Mouse (Mus musculus) naive thymus-derived CD4-positive, alpha-beta T cell, adult 2 months (primary cell): ENCODE data around the gene Arid1b.

Experiments used
- DNase-seq: peaks from one replicate; pipeline ENCODE4 v3.0.0-alpha.2; 2011; ENCODE audit warnings: low read depth

Arid1b gene

GRCm38 (mm10) chr17:5190367-5190766 is 196.2 kb downstream of the Arid1b start:
- no peak for DNase-seq

DNA sequence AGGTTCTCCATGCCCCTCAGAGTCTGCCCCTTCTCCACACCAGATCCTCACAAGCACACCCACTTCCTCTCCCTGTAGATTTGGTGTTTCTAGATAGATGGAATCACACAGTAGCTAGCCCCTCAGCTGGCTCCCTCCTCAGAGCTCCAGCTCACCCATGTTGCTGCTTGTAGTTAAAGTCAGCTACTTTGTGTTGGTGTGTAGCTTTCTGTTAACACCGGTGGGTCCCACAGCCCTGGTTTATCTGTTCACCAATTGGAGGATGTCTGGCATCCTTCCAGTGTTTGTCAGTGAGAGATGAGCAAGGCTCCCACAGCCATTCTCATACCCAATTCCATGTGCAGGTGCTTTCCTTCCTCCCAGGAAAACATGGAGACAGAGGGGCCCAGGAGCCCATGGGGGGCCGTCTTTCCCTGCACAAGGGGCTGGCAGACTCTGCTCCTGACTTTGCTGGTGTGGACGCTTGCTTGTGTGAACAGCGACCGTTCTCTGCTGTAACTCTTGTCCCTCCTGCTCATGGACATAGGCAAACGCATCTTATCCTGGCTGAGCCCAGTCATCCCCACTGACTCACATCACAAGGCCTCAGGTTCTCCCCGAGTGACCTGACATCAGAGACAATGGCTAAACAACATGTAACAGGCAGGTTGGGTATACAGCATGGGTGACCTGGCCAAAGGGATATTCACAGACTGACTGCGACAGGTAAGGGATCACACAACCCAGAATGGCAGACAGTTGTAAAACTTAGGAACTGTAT is 200.2 kb downstream of the Arid1b start:
- no peak for DNase-seq

DNA sequence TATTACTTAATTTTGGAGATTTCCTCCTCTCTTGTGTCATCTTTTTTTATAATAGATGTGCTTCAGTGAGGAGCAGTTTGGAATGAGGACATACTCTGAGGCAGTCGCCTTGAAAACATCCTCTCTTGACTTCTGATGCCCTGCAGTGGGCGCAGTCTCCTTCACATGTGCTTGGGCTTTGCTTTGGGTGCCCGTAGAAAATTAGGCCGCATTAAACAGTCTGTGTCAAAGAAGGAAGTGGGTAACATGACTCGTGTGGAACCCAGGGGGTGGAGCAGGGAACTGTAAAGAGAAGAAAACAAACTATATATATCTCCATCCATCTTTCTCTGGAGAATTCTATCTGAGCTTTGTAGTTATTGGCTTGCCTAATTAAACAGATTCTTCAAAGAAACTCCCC is 201.3 kb downstream of the Arid1b start:
- DNase-seq, result peak; percentile 74

GRCm38 (mm10) chr17:5196005-5196404 is 201.9 kb downstream of the Arid1b start:
- DNase-seq, result no peak

DNA sequence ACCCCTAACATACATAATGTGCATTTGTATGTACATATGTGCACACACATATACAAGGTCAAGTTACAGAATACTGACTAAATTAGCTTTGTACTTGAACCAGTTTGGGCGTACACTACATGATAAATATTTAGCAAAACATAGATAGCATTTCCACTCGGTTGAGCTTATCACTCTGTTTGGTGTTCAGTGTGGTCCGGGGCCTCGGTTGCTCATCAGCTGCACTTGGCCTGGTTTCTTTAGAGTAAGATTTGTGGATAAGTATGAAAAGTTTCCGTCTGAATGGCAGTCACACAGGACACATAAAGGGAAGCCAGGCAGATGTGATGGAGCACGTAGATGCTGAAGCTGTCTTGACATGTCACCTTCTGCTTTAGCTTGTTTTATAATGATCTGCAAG is 202.4 kb downstream of the Arid1b start:
- DNase-seq, result no peak

DNA sequence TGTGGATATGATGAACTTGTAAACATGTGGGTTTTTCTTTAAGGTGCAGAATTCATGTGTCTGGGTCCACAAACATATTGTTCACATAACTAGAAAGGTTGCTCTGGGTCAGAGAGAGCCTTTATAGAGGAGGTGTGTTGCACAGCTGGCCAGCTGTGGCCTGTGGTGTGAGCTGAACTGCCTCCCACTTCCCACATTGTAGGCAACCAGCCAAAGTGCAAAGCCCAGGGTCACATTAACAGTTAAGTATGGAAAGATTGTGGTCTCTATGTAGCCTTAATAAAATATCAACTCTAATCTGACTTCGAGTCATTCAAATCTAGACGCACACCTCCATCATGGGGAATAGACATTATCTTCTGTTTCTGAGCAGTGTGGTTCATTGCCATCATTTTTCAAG is 203.0 kb downstream of the Arid1b start:
- no peak for DNase-seq

DNA sequence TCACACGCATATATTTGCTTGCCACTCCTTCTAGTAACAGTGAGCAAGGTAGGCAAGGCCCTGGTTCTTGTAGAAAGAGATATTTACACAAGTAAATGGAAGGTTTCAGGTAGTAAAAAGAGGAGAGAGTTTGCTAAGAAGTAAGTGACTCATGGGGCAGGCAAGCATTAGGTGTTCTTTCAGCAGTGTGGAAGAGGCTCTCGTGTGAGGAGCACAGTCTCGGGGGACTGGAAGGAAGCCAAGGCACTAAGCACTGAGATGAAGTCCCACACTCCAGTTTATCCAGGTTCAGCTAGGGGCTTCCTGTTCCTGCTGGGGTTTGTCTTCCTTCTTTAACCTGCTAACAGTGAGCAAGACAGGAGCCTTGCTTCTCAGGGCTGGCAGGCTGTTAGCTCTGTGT is 203.6 kb downstream of the Arid1b start:
- DNase-seq, result no peak

- no peak for DNase-seq
Measured at GRCm38 (mm10) chr17:5198252-5198651, 204.1 kb downstream of the Arid1b start.

GRCm38 (mm10) chr17:5198811-5199210 is 204.7 kb downstream of the Arid1b start:
- DNase-seq, result no peak

GRCm38 (mm10) chr17:5200638-5201037 is 206.5 kb downstream of the Arid1b start:
- DNase-seq, result no peak

- DNase-seq, result peak; percentile 67
Measured at GRCm38 (mm10) chr17:5201859-5202598, 207.9 kb downstream of the Arid1b start.

- no peak for DNase-seq
Measured at GRCm38 (mm10) chr17:5202756-5203155, 208.6 kb downstream of the Arid1b start.

GRCm38 (mm10) chr17:5203346-5204102 is 209.4 kb downstream of the Arid1b start:
- no peak for DNase-seq

- DNase-seq, result no peak
Measured at GRCm38 (mm10) chr17:5204103-5204665, 210.1 kb downstream of the Arid1b start.

DNA sequence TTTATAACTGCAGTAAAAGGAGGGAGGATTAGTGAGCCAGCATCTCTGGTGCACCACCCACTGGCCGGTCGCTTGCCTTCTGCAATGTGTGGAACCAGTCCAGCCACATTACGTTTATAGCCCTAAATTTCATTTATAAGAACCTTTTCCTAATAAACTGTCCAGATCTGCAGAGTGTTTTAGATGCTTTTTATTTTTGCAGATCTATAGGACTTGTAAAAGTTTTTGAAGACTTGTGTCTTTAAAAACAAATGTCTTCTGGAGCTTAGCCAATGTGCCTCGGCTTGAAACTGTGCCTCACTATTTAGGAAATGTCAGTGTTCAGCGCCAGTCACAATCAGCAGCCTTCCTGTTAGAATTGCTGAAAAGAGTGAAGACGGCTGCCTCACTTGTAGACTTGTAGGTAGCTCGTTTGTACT is 211.0 kb downstream of the Arid1b start:
- no peak for DNase-seq

DNA sequence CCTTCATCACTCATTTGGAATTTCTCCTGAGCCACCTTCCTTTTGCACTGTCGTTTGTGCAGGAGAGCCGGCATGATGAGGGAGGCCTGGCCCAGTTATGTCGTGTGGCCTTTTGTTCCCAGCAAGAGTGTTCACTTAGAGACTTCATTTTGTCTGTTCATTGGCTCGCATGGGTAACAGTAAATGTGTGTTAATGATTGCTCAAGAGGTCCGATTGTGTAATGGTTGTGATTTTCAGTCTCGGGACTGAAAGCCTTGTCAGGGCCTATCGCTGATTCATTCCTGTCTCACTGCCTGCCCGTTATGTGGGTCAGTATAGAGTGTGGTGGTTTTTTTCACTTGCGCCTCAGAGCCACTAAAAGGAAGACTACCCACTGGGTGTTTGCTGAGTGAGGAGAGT is 212.6 kb downstream of the Arid1b start:
- DNase-seq, result no peak

- DNase-seq, result no peak
Measured at GRCm38 (mm10) chr17:5207881-5208280, 213.7 kb downstream of the Arid1b start.

DNA sequence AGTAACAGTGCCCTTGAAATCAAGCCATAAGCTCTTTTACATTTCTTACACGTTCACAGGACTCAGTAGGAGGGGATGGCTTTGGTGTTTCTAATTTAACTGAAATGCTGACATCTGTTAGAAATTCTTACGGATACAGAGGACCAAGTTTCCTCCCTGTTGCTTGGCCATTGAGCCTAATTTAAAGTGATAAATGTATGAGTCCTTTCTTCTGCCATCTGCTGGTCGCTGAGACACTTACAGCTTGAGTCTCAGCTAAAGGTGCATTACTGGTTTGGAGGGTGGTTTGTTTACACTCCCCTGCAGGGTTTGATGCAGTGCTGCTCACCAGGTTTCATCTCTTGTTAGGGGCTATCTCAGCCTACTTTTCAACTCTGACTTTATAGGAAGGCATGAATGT is 214.2 kb downstream of the Arid1b start:
- peak; percentile 55 for DNase-seq

DNA sequence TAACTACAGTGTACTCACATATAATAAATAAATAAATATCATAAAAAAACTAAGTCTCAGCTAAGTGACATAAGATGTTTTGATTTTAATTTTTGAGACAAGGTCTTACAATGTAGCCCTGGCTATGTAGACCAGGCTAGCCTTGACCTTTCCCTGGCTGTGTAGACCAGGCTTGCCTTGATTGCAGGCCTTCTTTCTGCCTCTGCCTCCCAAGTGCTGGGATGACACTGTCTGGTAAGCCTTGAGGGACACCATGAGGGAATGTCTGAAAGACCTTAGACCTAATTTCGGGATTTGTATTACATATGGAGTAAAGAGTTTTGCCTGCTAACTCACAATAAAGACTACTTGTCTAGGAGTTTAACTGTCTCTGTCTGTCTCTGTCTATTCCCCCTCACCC is 214.9 kb downstream of the Arid1b start:
- DNase-seq, result no peak

GRCm38 (mm10) chr17:5210101-5210727 is 216.1 kb downstream of the Arid1b start:
- no peak for DNase-seq

DNA sequence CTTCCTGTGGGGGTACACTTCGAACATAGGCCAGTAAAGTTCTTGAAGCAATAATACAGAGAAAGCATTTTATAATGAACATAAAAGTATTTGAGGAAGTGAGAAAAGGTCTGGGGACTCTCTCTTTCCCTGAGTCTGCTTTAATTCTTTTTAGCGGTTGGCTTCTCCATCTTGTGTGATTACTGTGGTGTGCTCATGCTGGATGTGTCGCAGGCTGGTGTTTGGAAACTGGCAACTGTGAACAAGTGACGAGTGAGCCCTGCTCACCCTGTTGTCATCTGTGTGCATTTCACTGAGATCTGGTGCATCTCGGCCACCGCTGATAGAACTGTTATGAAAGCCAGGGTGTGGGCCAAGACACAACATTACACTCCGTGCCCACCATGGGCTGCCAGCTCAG is 216.8 kb downstream of the Arid1b start:
- DNase-seq, result no peak

DNA sequence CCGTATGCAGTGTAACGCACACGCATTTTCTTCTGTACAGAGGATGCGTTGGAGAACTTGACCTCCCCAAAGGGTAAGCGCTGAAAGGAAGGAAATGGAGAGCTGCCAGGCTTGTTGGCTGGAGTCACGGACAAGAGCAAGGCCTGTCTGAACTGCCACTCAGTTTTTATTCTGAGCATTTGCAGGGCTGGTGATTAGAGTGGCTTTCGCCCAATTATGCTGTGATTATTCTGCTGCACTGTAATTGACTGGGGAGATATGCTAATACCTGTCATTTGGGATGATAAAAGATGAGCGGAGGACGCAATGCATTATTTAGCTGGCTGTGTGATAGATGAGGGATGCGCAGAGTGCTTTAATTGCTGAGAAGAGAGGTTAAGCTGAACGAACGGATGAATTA is 218.0 kb downstream of the Arid1b start:
- DNase-seq, result no peak
